Mouse (Mus musculus) gastrocnemius, postnatal 25 days (tissue): ENCODE measurements around the gene Fads2. TPM values are rescaled to one million over a fixed set of nuclear protein-coding genes. Genes with fewer than 3 reads are reported as not detected.
A peak's percentile ranks its signal among the peaks of the same experiment; 100 is the strongest.

Experiments
- DNase-seq: peaks from one replicate; pipeline ENCODE4 v3.0.0; 2022
- total RNA-seq, 2 experiments: library from RNA; stranded (reverse); gene quantifications; 1 replicate in 1 of 2; 2 replicates in 1 of 2; pipeline ENCODE4 v1.2.3; 2021

Fads2 gene
- total RNA-seq, 2 experiments from 2014 or later: 2.8 to 3.4 TPM

DNA sequence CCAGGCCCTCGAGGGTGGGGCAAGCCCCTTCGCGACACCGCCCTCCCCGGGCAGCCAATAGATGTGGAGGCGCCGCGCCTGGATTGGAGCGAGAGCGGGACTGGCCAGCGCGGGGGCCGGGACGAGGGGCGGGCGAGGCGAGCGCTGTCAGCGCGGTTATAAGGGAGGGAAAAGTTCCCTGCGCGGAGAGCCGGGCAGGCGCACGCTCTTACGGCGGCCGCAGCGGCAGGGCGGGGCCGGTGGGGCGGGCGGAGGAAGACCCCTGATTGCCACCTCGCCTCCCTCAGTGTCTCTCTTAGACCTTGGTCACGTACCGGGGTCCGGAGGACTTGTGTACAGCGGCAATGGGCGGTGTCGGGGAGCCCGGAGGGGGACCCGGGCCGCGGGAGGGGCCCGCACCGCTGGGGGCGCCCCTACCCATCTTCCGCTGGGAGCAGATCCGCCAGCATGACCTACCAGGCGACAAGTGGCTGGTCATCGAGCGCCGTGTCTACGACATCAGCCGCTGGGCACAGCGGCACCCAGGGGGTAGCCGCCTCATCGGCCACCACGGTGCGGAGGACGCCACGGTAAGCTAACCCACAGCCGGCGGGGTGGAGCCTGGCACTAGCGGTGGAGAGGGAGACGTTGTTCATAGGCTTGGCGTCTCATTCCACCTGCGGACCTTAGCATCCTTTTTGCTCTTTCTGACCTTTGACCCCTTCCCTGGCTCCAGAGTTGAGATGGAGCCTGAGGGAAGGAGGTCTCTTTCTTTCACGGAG is 60.0 kb downstream of the Fads2 start, which contains the start of gene Fads3:
Gene Fads3, plus strand, starts transcription at position 182 of the 761 bp plus-strand sequence.
- DNase-seq: peak; percentile 86

DNA sequence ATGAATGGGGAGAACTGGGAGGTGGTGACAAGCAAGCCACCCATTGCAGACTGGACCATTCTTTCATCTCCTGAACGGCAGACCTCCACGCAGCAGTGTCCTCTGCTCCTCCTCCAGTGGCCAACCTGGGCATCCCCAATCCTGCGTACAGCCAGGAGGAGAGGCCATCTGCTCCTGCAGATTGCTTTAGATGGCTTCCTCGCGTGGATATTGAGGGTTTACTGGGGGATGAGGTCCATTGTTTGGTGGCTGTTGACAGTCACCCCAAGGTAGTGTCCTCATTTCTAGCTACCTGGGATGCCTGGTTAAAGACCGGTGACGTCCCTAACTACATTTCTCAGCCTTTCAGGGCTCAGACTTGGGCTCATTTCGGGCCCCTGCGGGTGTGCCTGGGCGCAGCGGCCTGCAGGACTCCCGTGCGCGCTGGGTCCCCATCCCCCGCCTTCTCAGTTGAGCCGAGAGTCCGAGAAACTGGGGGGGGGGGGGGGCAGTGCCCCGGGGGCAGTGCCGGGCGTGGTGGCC is 60.6 kb downstream of the Fads2 start:
- DNase-seq: no peak

GRCm38 (mm10) chr19:10039615-10040014 is 61.9 kb downstream of the Fads2 start:
- no peak for DNase-seq

DNA sequence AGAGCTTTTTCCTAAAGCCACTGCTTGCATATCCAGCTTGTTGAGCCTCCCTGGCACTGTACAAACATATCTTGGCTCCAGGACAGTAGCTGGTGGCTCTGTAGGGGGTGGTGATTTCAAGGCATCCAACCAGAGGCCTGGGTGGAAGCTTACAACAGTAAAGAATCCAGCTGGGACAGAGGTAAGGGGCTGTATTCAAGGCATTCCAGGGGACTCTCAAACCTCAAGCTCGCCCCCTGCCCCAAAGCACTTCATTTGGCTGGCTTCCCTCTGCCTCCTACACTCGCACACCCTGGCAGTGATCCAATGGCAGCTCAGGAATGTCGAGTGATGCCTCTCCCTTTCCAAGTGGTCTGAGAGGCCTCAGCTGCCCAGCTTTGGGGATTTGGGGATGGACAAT is 62.6 kb downstream of the Fads2 start:
- DNase-seq: no peak

GRCm38 (mm10) chr19:10038364-10038763 is 63.2 kb downstream of the Fads2 start:
- no peak for DNase-seq

DNA sequence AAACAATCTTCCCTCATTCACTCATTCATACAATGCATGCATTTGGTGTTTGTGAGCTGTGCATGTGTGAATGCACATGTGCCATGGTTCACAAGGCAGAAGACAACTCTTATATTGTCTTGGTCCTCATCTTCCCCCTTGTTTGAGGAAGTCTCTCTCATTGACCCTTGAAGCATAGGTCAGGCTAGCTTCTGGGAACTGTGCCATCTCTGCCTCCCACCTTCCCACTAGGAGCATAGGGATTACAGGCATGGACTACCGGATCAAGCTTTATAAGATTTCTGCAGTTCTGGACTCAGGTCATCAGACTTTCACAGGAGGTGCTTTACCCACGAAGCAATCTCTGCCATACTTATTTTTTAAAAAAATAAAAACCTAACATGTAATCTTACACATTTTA is 64.0 kb downstream of the Fads2 start:
- DNase-seq: no peak

DNA sequence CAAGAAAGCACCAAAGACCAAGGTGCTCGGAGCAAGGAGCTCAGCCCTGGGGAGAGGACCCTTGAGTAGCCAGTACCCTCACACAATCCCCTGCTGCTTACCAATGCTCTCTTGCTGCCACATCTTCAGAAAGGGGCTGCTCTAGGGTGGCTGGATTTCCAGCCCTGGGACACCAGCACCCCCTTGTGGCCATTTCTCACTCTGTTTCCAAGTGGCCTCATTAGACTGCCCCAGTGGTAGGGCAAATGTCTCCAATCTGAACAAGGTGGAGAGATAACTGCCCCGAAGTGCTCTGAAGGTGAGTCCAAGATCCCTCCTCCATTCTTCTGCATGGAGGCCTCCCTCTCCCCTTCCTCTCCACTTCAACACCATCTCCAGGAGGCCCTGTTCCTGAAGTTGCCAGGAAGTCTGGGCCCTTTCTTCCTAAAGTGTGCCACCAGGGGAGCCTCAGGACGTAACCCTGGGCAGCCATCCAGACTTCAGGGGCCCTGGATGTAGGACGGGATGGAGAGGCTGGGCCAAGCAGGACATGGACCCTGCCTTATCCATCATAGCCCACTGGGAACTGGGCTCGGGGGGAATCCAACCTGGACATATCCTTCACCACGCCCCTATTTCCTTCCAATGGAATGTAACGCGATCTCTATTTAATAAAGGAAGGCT is 66.6 kb downstream of the Fads2 start:
- DNase-seq: peak; percentile 59

GRCm38 (mm10) chr19:10034356-10034755 is 67.2 kb downstream of the Fads2 start:
- no peak for DNase-seq

DNA sequence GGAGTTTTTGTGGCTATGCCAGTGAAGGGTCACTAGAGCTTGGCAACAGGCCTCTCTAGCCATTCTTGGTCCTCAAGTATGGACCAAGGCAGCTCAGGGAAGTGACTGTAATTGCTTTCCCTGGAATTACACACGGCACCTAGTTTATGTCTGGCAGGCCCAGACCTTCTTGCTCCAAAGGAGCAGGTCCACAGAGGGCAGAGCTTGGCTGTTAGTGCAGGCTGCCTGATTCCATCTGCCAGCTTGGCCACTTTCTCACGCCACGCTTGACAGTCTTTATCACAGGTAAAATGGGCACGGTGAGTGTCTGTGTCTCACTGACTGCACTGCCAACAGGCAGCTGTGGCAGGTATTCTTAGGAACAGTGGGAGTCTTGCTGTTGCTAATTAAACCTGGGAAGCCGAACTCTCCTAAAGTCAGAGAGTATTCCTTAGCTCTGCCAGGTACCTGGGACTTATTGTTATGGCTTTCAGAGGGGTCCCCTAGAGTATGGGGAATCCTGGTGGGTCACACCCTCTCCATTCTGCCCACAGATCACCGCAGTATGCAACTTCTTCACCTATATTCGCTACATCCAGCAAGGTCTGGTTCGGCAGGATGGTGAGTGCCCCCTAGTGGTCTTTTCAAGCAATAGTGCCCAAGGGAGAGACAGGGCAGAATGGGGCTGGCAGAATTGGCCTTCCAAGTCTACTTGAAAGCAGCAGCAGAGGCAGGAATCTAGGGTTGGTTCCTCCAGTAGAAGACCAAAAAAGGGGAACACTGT is 68.2 kb downstream of the Fads2 start:
- DNase-seq: no peak

GRCm38 (mm10) chr19:10029746-10030145 is 71.8 kb downstream of the Fads2 start:
- no peak for DNase-seq

GRCm38 (mm10) chr19:10025169-10025875 is 76.2 kb downstream of the Fads2 start:
- peak; percentile 58 for DNase-seq

- no peak for DNase-seq
Measured at GRCm38 (mm10) chr19:10023304-10023758, 78.2 kb downstream of the Fads2 start.

DNA sequence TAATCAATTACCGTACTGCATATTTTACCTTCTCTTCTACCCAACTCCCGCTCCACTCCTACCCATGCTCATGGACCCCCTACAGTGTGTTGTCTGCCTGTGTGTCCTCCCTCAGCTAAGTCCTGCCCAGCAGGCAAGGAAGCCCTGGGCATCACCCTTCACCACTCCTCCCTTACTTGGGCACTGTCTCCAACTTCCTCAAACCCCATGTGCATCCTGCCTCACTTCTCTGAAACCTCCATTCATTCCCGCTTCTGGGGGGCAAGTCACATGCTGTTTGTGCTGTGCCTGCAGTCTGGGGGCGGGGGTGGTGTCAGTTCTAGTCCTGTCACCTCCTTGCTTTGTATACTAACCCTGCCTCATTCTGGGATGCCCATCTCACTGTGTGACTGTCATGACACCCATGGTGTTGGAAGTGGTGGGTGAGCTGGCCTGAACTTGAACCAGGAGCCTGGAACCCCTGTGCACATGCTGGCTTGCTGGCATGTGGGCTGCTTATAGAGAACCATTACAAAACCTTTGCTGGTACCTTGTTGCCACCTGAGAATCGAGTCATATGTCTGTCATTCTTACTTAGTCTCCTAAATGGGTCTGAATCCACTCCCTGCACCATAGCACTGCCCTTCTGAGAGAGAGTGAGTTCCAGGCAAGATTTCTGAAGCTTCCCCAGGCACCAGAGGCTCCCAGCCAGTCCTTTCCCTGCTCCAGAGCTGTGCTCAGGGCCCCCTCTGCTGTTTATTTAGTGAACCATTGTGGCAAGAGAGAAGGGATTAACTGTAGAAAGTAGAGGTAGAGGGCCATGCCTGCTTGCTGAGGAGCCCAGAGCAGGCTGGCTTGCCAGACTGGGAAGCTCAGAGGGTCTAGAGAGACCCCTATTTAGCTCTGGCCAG is 78.9 kb downstream of the Fads2 start:
- DNase-seq: no peak

DNA sequence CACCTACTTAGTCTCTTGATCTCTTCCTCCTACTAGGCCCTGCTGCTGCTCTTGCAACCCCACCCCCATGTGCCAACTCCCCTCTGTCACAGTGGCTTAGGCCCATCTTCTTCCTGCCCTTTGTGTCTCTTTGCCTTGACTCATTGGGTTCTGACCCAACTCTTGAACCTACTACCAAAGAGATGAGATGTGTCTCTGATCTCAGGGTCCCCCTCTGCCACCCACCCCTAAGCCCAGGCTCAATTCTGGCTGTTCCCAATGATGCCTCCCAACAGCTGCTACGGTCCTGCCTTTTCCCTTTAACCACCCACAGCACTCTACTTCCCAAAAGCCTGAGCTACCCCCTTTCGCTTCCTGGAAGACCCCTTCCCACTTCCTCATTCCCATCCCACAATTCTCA is 79.6 kb downstream of the Fads2 start:
- no peak for DNase-seq

DNA sequence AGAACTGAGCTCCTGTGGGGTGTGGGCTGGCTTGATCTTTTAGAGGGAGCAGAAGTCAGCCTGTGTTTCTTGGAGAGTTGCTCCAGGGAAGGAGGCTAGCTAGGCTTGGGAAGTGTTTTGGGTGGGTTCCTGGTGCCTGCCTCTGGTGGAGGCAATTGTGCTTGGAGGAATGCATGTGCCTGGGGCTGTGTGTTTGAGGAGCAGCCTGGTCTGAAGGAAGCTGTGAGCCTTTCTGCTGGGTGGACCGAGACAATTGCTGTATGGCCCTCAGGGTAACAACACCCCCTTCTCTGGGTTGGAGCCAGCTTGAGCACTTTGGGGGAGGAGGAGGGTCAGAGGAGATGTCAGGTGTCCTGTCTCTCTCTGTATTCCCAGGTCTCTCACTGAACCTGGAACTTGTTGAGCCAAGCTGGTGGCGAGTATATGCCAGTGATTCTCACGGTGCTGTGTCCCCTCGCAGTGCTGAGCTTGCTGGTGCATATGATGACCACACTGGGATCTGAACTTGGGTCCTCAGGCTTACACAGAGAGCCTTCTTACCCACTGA is 82.3 kb downstream of the Fads2 start:
- DNase-seq: no peak

DNA sequence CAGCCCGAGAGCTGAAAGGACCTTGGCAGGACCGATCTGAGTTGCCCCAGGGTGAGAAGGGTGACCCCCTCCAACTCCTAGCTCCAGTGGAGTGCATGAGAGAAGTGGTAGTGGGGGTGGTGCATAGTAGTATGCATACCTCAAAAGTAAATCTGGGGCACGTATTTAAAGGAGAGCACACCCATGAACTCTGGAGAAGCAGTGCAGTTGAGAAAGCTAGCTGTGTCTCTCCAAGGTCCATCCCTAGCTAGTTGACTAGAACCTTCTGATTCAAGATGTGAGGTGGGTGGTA is 83.1 kb downstream of the Fads2 start:
- no peak for DNase-seq

DNA sequence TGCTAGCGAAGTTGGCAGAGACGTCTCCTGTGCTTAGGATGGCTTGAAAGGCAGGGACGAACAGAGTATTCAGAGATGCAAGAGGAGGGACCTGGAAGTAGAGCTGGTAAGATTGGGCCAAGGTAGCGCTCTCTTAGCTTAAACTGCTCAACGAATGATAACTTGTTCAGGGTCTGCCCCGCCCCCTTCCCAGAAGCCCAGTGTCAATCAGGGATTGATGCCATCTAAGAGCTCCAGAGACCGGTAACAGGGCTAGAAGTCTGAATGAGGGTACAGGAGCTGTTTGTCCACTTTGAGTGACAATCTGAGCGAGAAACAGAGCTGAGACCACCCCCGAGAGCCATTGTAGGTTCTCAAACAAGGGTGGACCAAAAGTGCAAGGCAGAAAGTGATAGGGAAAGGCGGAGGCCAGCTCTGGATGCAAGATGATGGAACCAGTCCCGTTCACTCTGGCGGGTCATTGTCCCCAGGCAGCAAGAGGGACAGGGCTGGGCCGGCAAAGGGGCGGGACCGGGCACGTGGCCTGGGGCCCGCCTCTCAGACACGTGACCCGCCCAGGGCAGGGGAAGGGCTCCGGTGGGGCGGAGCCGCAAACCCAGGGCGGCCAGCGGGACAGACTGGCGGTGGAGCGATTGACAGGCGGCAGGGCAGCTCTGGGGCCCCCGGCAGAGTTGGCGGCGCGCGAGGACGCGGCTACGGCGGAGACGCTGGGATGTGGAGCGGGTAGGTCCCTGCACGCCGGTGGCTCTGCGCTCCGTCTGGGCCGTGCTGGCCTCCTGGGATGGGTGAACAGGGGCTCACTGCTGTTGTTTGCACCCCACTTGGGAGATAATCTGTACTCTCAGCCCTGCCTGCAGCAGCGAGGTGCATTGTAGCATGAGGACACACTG is 83.7 kb downstream of the Fads2 start:
- peak; percentile 96 for DNase-seq

DNA sequence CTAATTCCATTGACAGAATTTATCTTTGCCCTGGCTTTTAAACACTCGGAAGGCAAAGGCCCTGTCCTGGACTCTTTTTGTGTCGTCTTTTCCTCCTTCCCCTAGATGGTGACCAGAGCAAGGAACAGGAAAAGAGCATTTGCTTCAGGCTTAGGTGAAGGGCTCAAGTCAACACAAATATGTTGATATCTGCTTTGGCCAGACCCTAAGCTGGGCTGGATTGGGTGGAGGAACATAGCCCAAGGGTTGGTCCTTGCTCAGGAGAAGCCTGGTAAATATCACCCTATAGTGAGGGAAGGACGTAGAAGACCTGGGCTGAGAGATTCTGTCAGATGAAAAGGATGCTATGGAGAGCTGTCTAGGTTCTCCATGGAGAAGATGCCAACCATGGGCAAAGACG is 85.4 kb downstream of the Fads2 start:
- no peak for DNase-seq

- DNase-seq: no peak
Measured at GRCm38 (mm10) chr19:10015442-10015841, 86.1 kb downstream of the Fads2 start.

DNA sequence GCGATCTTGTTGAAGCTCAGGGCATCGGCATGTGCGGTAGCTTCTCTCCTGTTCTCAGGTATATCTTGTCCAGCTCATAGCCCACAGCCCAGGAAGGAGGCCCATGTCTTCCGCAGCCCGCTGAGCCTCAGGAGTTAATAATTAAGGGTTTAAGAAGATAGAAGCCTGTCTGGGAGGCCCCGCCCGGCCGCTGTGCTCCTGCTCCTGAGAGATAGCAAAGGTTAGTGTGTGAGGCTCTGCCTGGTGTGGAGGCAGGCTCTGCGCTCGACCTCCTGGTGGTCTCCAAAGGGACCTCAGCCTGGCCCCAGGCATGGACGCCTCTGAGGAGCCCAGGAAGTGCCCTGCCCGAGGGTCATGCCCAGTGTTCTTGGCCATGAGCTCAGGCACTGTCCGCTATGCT is 86.7 kb downstream of the Fads2 start:
- DNase-seq: no peak
